Mouse (Mus musculus) limb, embryonic 14.5 days (tissue): ENCODE measurements around the gene Zscan5b. TPM values are rescaled to one million over a fixed set of nuclear protein-coding genes. Genes with fewer than 3 reads are reported as not detected.

Source experiments
- ATAC-seq: fragments of 200-750 bp; cut with Nextera tagmentation; 2 replicates; pipeline ENCODE4 v1.8.0; 2017; ENCODE audit warnings: low read depth, moderate number of reproducible peaks, moderate TSS enrichment; ENCODE audit not compliant: low FRiP score
- DNase-seq: peaks from one replicate; pipeline ENCODE4 v3.0.0-alpha.2; 2015; ENCODE audit warnings: low spot score
- H3K27ac ChIP-seq: fragments of 300-500 bp; sonication (generic); replicated peaks from 2 replicates; pipeline ENCODE4 v1.5.1; 2014; ENCODE audit warnings: low read depth, mild to moderate bottlenecking, low read length, moderate library complexity, mixed read lengths
- H3K27me3 ChIP-seq: fragments of 300-500 bp; sonication (generic); 2 replicates; pipeline ENCODE4 v1.6.1; 2014; ENCODE audit warnings: low read length, mixed read lengths; ENCODE audit not compliant: control insufficient read depth, insufficient read depth
- H3K36me3 ChIP-seq: fragments of 300-500 bp; sonication (generic); 2 replicates; pipeline ENCODE4 v1.6.1; 2014; ENCODE audit warnings: mild to moderate bottlenecking, low read length, moderate library complexity, mixed read lengths; ENCODE audit not compliant: control insufficient read depth, insufficient read depth
- H3K4me1 ChIP-seq: fragments of 300-500 bp; sonication (generic); 2 replicates; pipeline ENCODE4 v1.6.1; 2014; ENCODE audit warnings: antibody characterized with exemption, low read length, mixed read lengths; ENCODE audit not compliant: control insufficient read depth, insufficient read depth
- H3K4me2 ChIP-seq: fragments of 300-500 bp; sonication (generic); replicated peaks from 2 replicates; pipeline ENCODE4 v1.6.1; 2014; ENCODE audit warnings: low read depth, mild to moderate bottlenecking, low read length, moderate library complexity; ENCODE audit not compliant: severe bottlenecking
- H3K4me3 ChIP-seq: fragments of 300-500 bp; sonication (generic); replicated peaks from 2 replicates; pipeline ENCODE4 v1.5.1; 2014; ENCODE audit warnings: low read length
- H3K9ac ChIP-seq: fragments of 300-500 bp; sonication (generic); 2 replicates; pipeline ENCODE4 v1.6.1; 2014; ENCODE audit warnings: mild to moderate bottlenecking, low read depth, low read length, moderate library complexity; ENCODE audit not compliant: severe bottlenecking
- H3K9me3 ChIP-seq: fragments of 300-500 bp; sonication (generic); 2 replicates; pipeline ENCODE4 v1.6.1; 2016; ENCODE audit warnings: low read length; ENCODE audit not compliant: control insufficient read depth
- POLR2A ChIP-seq: fragments of 200-500 bp; IDR thresholded peaks from 2 replicates; pipeline ENCODE4 v1.8.0; 2012; ENCODE audit warnings: inconsistent platforms, mild to moderate bottlenecking, moderate library complexity, borderline replicate concordance; ENCODE audit not compliant: insufficient read depth, insufficient read length; ENCODE audit errors: extremely low read depth
- WGBS: fragments of 180-500 bp; shearing (Covaris S2); extraction: QIAGEN DNeasy Blood & Tissue Kit; methylation state at CpG from one replicate; pipeline ENCODE4 v1.1.7; 2014; 5-methylcytosine and 5-hydroxymethylcytosine counted together
- polyA plus RNA-seq, 2 experiments: library from polyadenylated mRNA; depleted of rRNA in 1 of 2; stranded (reverse) in 1 of 2; unstranded in 1 of 2; fragments of >200 nt; fragmentation: Nextera tagmentation in 1 of 2; extraction: Ambion mirVana in 1 of 2; gene quantifications; 2 replicates each; pipeline versions ENCODE4 v1.2.1 to v1.2.3; 2012 to 2014

Zscan5b gene
- polyA plus RNA-seq, 2 experiments = not detected

DNA sequence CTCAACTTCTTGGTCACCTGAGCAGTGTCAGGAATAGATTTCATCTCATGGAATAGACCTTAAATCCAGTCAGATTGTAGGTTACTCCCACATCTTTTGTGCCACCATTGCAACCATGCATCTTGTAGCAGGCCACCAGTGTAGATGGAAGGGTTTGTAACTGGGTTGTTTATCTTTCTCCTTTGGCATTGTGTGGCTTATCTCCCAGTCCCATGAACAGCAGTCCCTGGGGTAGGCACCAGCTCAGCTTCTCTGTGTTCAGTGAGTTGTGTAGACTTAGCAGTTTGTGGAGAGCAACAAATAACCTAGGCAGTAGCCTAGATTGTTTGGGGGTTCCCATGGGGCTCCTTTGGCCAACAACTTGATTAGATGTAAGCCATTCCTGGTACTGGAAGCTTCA lies 39.2 kb upstream of the Zscan5b start:
- H3K36me3 ChIP-seq = peaks cover 52% of the 10 kb centered on the region
- no peak for ATAC-seq
- H3K9me3 ChIP-seq = no peaks in the 10 kb centered on the region

GRCm38 (mm10) chr7:6183802-6184201 lies 38.3 kb upstream of the Zscan5b start:
- Histone ChIP-seq H3K36me3 (peaks cover 61% of the 10 kb centered on the region), H3K9ac (no peak overlapping the region), H3K9me3 (no peaks in the 10 kb centered on the region), H3K27ac (no peak overlapping the region), H3K4me2 (no peak overlapping the region), H3K4me1 (no peaks in the 10 kb centered on the region), H3K4me3 (no peak overlapping the region), H3K27me3 (no peaks in the 10 kb centered on the region)
- ATAC-seq (no peak), DNase-seq (no peak)
- 92% methylated on average over 19 of the region's 19 CpGs for WGBS
- TF ChIP-seq POLR2A = no peak

More for the DNA sequence above, 39.2 kb upstream of the Zscan5b start:
- Histone ChIP-seq H3K4me3 (no peak overlapping the region), H3K27ac (no peak overlapping the region), H3K27me3 (no peaks in the 10 kb centered on the region), H3K4me1 (no peaks in the 10 kb centered on the region), H3K4me2 (no peak overlapping the region), H3K9ac (no peak overlapping the region)
- TF ChIP-seq POLR2A = no peak
- DNase-seq = no peak

GRCm38 (mm10) chr7:6184521-6184920 lies 37.6 kb upstream of the Zscan5b start:
- 83% methylated on average over 8 of the region's 8 CpGs for WGBS
- no peak overlapping the region for H3K4me2 ChIP-seq
- no peaks in the 10 kb centered on the region for H3K9me3 ChIP-seq
- ATAC-seq (no peak), DNase-seq (no peak)
- no peak overlapping the region for H3K9ac ChIP-seq
- H3K4me1 ChIP-seq = no peaks in the 10 kb centered on the region
- peaks cover 65% of the 10 kb centered on the region for H3K36me3 ChIP-seq
- TF ChIP-seq POLR2A = no peak
- no peak overlapping the region for H3K4me3 ChIP-seq
- H3K27ac ChIP-seq = no peak overlapping the region
- H3K27me3 ChIP-seq = no peaks in the 10 kb centered on the region

DNA sequence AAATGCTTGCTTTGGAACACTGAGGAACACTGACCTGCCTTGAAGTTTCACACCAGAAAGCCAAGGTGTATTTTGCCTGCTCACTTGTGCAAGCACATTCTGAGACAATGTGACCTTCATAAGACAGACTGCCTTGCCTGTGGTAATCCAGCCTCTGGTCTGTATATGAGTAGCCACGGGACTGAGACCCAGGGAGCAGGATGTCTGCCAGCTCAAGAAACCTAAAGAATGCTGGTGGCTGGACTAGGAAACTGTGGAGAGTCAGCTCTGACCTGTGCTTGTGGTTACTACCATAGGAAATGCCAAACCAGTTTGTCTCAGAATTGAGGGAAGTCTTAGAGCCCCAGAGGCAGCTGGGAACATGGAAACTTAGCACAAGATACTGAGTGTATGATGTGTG lies 36.7 kb upstream of the Zscan5b start:
- Histone ChIP-seq H3K27ac (no peak overlapping the region), H3K4me1 (no peaks in the 10 kb centered on the region), H3K36me3 (peaks cover 69% of the 10 kb centered on the region), H3K9ac (no peak overlapping the region), H3K27me3 (no peaks in the 10 kb centered on the region), H3K4me2 (no peak overlapping the region), H3K4me3 (no peak overlapping the region), H3K9me3 (no peaks in the 10 kb centered on the region)
- DNase-seq (no peak), ATAC-seq (no peak)
- no peak for TF ChIP-seq POLR2A
- WGBS = 93% methylated on average over 1 of the region's 1 CpGs

- 97% methylated on average over 2 of the region's 2 CpGs for WGBS
- no peak for ATAC-seq
Observed at GRCm38 (mm10) chr7:6186176-6186575, 35.9 kb upstream of the Zscan5b start.

DNA sequence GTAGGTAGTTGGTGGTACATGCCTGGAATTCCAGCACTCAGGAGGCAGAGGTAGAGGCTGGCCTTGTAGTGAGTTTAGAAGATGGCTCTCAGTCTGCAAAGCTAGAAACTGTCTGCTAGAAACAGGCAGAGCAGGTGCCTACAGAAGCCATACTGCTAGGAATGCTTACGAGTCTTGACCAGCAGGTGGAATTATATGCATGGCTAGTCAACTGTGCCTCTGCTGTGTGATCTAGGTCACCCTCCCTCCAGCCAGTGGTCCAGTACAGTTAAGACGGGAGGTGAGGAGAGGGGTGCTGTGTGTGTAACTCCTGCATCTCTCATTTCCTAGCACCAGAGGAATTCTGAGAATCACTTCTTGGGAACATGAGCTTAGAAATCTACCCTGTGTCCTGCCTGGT lies 35.3 kb upstream of the Zscan5b start:
- Histone ChIP-seq H3K27ac (no peak overlapping the region), H3K4me1 (no peaks in the 10 kb centered on the region), H3K4me2 (no peak overlapping the region), H3K4me3 (no peak overlapping the region), H3K36me3 (peaks cover 69% of the 10 kb centered on the region), H3K27me3 (no peaks in the 10 kb centered on the region), H3K9me3 (no peaks in the 10 kb centered on the region), H3K9ac (no peak overlapping the region)
- no peak for TF ChIP-seq POLR2A
- ATAC-seq = no peak
- DNase-seq = no peak
- WGBS = 85% methylated on average over 2 of the region's 2 CpGs

More at GRCm38 (mm10) chr7:6186176-6186575, 35.9 kb upstream of the Zscan5b start:
- Histone ChIP-seq H3K9me3 (no peaks in the 10 kb centered on the region), H3K4me3 (no peak overlapping the region), H3K27ac (no peak overlapping the region), H3K4me2 (no peak overlapping the region), H3K4me1 (no peaks in the 10 kb centered on the region), H3K9ac (no peak overlapping the region), H3K27me3 (no peaks in the 10 kb centered on the region), H3K36me3 (peaks cover 69% of the 10 kb centered on the region)
- DNase-seq = no peak
- TF ChIP-seq POLR2A = no peak
